Mouse (Mus musculus): ENCODE results near the gene Skint3. TPM values are rescaled to one million over a fixed set of nuclear protein-coding genes. Genes with fewer than 3 reads are reported as not detected.
"Not testable (repeated sequence)": the region's sequence is repeated elsewhere in the genome, so short reads cannot be mapped to it uniquely, and the experiment has no call there.

Gene Skint3
- total RNA-seq (2021), result not detected
- long read RNA-seq, experiment 1, result 0 reads
- long read RNA-seq, experiment 2, result 0 reads

GRCm38 (mm10) chr4:112231945-112232344, at the start of gene Skint3:
Skint3 (plus strand) TSS chr4:112232245.
- no peak for DNase-seq (ENCODE audit: low spot score in 2 of 2)
- intact Hi-C loops (cut with DNase I), result no loop called here

GRCm38 (mm10) chr4:112243416-112243815, 11.4 kb downstream of the Skint3 start:
- no peak for DNase-seq (ENCODE audit: low spot score in 2 of 2)
- intact Hi-C loops (cut with DNase I), result no loop called here

GRCm38 (mm10) chr4:112243951-112244350, 11.9 kb downstream of the Skint3 start:
- intact Hi-C loops (cut with DNase I), result no loop called here
- no peak for DNase-seq (ENCODE audit: low spot score in 2 of 2)

GRCm38 (mm10) chr4:112256022-112256421, 24.0 kb downstream of the Skint3 start:
- no peak for DNase-seq (ENCODE audit: low spot score in 2 of 2)
- intact Hi-C loops (cut with DNase I), result no loop called here

- intact Hi-C loops (cut with DNase I), result no loop called here
- DNase-seq (ENCODE audit: low spot score in 2 of 2), result no peak
Observed at GRCm38 (mm10) chr4:112287178-112287974, 55.3 kb downstream of the Skint3 start.

- intact Hi-C loops (cut with DNase I), result no loop called here
- DNase-seq (ENCODE audit: low spot score in 2 of 2), result no peak
Observed at GRCm38 (mm10) chr4:112288396-112288795, 56.4 kb downstream of the Skint3 start.

GRCm38 (mm10) chr4:112302305-112302704, 70.3 kb downstream of the Skint3 start:
- no peak for DNase-seq (ENCODE audit: low spot score in 2 of 2)
- intact Hi-C loops (cut with DNase I), result no loop called here

GRCm38 (mm10) chr4:112302855-112303509, 70.9 kb downstream of the Skint3 start:
- DNase-seq (ENCODE audit: low spot score in 2 of 2), result no peak
- intact Hi-C loops (cut with DNase I), result no loop called here

- DNase-seq (ENCODE audit: low spot score in 2 of 2); intact Hi-C loops (cut with DNase I): not testable (repeated sequence)
Observed at GRCm38 (mm10) chr4:112349111-112349510, 117.1 kb downstream of the Skint3 start.

Other genes starting within 250 kb of the Skint3 start
- not detected for gene Skint1, start 226.0 kb upstream of the Skint3 start, total RNA-seq (2021)
- not detected for gene Skint4, start 160.2 kb upstream of the Skint3 start, total RNA-seq (2021)
- gene Skint9, start 201.7 kb downstream of the Skint3 start, total RNA-seq (2021), result not detected

Measured in left cerebral cortex, postnatal 14 days (tissue).